Mouse (Mus musculus): ENCODE results near the gene Bicra.

DNA sequence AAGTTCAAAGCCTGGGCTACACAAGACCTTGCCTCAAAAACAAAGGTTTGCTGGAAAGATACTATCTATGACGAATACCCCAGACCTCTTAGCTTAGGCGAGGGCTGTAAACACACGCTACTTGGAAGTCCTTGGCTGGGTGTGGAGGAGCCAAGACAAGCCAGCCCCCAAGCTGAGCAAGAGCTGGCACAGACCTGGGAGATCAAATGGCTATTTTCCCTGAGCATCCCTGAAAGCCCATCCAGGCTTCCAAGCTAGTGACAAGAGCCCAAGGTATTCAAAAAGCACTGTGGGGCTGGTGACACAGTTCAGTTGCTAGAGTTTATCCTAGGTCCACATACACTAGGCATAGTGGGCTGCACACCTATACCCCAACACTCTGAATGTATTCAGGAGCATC is 2.9 kb upstream of the Bicra start:
- TF ChIP-seq POLR2A (IDR thresholded peaks at IDR 0.05; ENCODE audit: extremely low read depth, insufficient read depth, low read length) (no peak), CTCF (IDR thresholded peaks at IDR 0.05; ENCODE audit: extremely low read depth, insufficient read depth, low read length) (no peak)
